Mouse (Mus musculus): ENCODE measurements around the gene Chmp2b.

Gene Chmp2b

DNA sequence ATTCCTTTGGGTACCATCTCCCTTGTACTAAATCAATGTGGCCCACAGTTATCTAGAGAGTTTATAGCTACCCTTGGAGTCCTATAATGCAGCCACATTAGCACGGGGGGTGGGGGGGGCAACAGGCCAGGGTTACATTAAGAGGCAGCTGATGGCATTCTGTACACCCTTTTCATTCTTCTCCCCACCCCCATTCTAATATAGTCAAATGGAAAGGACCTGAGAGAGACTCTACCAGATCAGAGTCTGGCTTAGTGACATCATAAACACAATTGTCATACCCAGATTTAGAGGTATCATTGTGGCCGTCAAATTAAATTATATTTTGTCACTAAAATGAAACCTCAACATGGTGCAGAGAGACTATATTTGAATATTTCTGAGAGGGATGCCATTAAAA, 36.5 kb downstream of the Chmp2b start:
- DNase-seq, result no peak

DNA sequence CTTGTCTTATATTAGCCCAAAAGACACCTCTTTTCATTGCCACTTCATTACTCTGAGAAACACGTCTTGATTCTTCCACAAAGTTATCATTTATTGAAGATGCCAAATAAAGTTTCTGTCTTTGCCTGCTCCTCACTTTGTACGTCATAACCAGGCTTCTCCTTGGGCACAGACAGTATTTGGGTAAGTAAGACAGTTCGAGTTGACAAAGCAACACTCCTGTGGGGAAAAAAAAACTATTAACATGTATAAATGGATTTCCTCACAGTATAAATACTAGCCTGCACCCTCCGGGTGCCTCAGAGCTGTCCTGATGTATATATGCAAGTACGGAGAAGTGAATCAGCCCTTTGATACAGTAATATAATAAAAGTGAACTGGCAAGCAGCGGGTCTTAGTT, 42.3 kb downstream of the Chmp2b start, which contains the start of gene Pou1f1:
Pou1f1 (plus strand) TSS at position 301 of the 400 bp plus-strand sequence.
- no peak for DNase-seq

GRCm38 (mm10) chr16:65514223-65514622, 48.3 kb downstream of the Chmp2b start:
- DNase-seq, result no peak

DNA sequence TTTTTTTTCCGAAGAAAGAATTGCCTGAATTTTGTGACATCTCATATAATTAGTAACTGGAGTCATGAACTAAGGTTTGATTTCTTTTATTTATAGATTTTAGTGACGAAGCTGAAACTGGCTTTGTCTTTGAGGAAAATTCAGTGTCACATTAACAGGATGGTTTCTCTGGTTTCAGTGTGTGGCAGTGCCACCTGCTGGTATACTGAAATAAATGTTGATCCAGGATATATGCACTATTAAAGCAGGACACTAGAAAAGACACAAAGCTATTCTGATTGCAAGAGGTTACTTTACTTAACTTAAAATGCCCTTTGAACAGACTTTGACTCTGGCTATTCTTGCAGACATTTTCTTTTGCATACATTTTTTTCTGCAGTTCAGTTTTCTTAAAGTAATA, 65.5 kb downstream of the Chmp2b start:
- peak; percentile 42 to 53 for DNase-seq

- DNase-seq, result peak in 1 of 2 experiments; percentile 2
These were observed 66.5 kb downstream of the Chmp2b start for GRCm38 (mm10) chr16:65496030-65496429.

All from kidney, postnatal 4 days (tissue).